Mouse (Mus musculus) adrenal gland, postnatal 14 days (tissue): ENCODE measurements around the gene March7. TPM values are rescaled to one million over a fixed set of nuclear protein-coding genes. Genes with fewer than 3 reads are reported as not detected.

Experiments
- DNase-seq: peaks from one replicate; pipeline ENCODE4 v3.0.0; 2021; ENCODE audit warnings: mixed read lengths
- total RNA-seq: library from RNA; stranded (reverse); gene quantifications from 2 replicates; pipeline ENCODE4 v1.2.3, GENCODE M21; 2021

March7 gene
- total RNA-seq, 1 experiment from 2014 or later = 42.6 TPM

GRCm38 (mm10) chr2:60288606-60289005, 78.9 kb downstream of the March7 start:
- no peak for DNase-seq

GRCm38 (mm10) chr2:60289451-60289850, 79.8 kb downstream of the March7 start:
- DNase-seq = no peak

- DNase-seq = no peak
Measured at GRCm38 (mm10) chr2:60291381-60291780, 81.7 kb downstream of the March7 start.

GRCm38 (mm10) chr2:60298266-60298665, 88.6 kb downstream of the March7 start:
- no peak for DNase-seq

- DNase-seq = no peak
Measured at GRCm38 (mm10) chr2:60299323-60299722, 89.6 kb downstream of the March7 start.

Other genes with a start within 250 kb of the March7 start
- gene Baz2b, start within 50 bp of the March7 start, total RNA-seq = 79.7 and 86.9 TPM in 2 replicates
- gene Cd302, start 74.6 kb downstream of the March7 start, total RNA-seq = 30.6 and 48.2 TPM in 2 replicates
- 1.1 and 1.7 TPM in 2 replicates for gene Ly75, start 173.4 kb downstream of the March7 start, total RNA-seq